In genomic region chr11:77800869-77801701, GRCm38 (mm10) we compare ENCODE assay signal across 7 mouse cellular contexts. TPM values are rescaled to one million over a fixed set of nuclear protein-coding genes. Genes with fewer than 3 reads are reported as not detected.
DNase-seq lines count a peak whose midpoint lies in the region; ATAC-seq and TF ChIP-seq lines count a peak whose summit lies in the region.

No protein-coding gene starts in this region.

- peak; percentile 30 for DNase-seq in G1E (ENCODE audit: low spot score)
- peak; percentile 82 to 91 for DNase-seq in adrenal gland, postnatal 36 days
- DNase-seq in gastrocnemius, postnatal 14 days, result peak; percentile 87
- DNase-seq in liver, adult 2 months (ENCODE audit: extremely low read depth, low read depth, low spot score), result no peak
- peak; percentile 84 for DNase-seq in thymus, adult 2 months

- peaks cover 65% of the 10 kb centered on the region for H3K36me3 ChIP-seq in G1E (replicated peaks)
- no peaks in the 10 kb centered on the region for H3K36me3 ChIP-seq in hindbrain, embryonic 16.5 days (ENCODE audit: control insufficient read depth, insufficient read depth, low read length)
- H3K36me3 ChIP-seq in liver, adult 2 months (ENCODE audit: control insufficient read depth, insufficient read depth, low read length), result no peaks in the 10 kb centered on the region
- H3K36me3 ChIP-seq in thymus, adult 2 months (ENCODE audit: control insufficient read depth, insufficient read depth, low read length), result no peaks in the 10 kb centered on the region

- 0 out of 2 replicates have a peak overlapping the region, but pooled peaks have one; percentile 7 for H3K4me2 ChIP-seq in hindbrain, embryonic 16.5 days (ENCODE audit: low read length)

- TF ChIP-seq CTCF in G1E (IDR thresholded peaks at IDR 0.05; ENCODE audit: low read depth, low read length), result no peak
- TF ChIP-seq CTCF in liver, adult 2 months (IDR thresholded peaks at IDR 0.05; ENCODE audit: low read depth, low read length), result no peak
- TF ChIP-seq CTCF in thymus, adult 2 months (IDR thresholded peaks at IDR 0.05; ENCODE audit: borderline replicate concordance, control insufficient read depth, extremely low read depth, insufficient read depth, low read length, poor library complexity), result no peak

- WGBS in hindbrain, embryonic 16.5 days, result 29% methylated on average over 15 of the region's 15 CpGs
- WGBS in liver, adult 2 months, result 40% methylated on average over 15 of the region's 15 CpGs
- 9% methylated on average over 15 of the region's 15 CpGs for WGBS in thymus, adult 2 months

- intact Hi-C loops in gastrocnemius, postnatal 14 days (cut with DNase I; ENCODE audit: low total_unique reads), result no loop called here

- H3K27me3 ChIP-seq in G1E (ENCODE audit: insufficient read depth, low read length), result no peaks in the 10 kb centered on the region
- H3K27me3 ChIP-seq in hindbrain, embryonic 16.5 days (replicated peaks; ENCODE audit: control insufficient read depth, insufficient read depth, low read length), result no peaks in the 10 kb centered on the region
- H3K27me3 ChIP-seq in liver, adult 2 months (ENCODE audit: control insufficient read depth, insufficient read depth, low read length), result no peaks in the 10 kb centered on the region
- no peaks in the 10 kb centered on the region for H3K27me3 ChIP-seq in thymus, adult 2 months (ENCODE audit: control insufficient read depth, insufficient read depth, low read length)

- H3K9me3 ChIP-seq in G1E (replicated peaks), result no peaks in the 10 kb centered on the region
- H3K9me3 ChIP-seq in hindbrain, embryonic 16.5 days (ENCODE audit: control insufficient read depth, low read length), result no peaks in the 10 kb centered on the region

- peaks cover 45% of the 10 kb centered on the region for H3K79me2 ChIP-seq in liver, adult 2 months (ENCODE audit: control insufficient read depth, insufficient read depth, low read length)

- H3K9ac ChIP-seq in hindbrain, embryonic 16.5 days (ENCODE audit: low read depth, low read length), result peak overlapping the region; percentile 19; the same call in 1 of the 2 replicates
- no peak overlapping the region; the same call in 1 of the 2 replicates for H3K9ac ChIP-seq in liver, adult 2 months (ENCODE audit: low read depth, low read length)

- no peak for TF ChIP-seq POLR2A in liver, adult 2 months (IDR thresholded peaks at IDR 0.05; ENCODE audit: extremely low read depth, insufficient read depth, low read length)
- no peak for TF ChIP-seq POLR2A in thymus, adult 2 months (IDR thresholded peaks at IDR 0.05; ENCODE audit: control insufficient read depth, extremely low read depth, insufficient read depth, low read length, poor library complexity)

- peaks cover 30% of the 10 kb centered on the region for H3K4me1 ChIP-seq in G1E (ENCODE audit: insufficient read depth, low read depth, low read length)
- peaks cover 6% of the 10 kb centered on the region for H3K4me1 ChIP-seq in hindbrain, embryonic 16.5 days (ENCODE audit: control insufficient read depth, insufficient read depth, low read depth, low read length)
- H3K4me1 ChIP-seq in liver, adult 2 months (ENCODE audit: control insufficient read depth, insufficient read depth, low read length), result peaks cover 2% of the 10 kb centered on the region
- peaks cover 47% of the 10 kb centered on the region for H3K4me1 ChIP-seq in thymus, adult 2 months (replicated peaks; ENCODE audit: control insufficient read depth, insufficient read depth, low read length)

- no peak overlapping the region for H3K4me3 ChIP-seq in G1E (ENCODE audit: low read depth, low read length)
- no peak overlapping the region for H3K4me3 ChIP-seq in hindbrain, embryonic 16.5 days (ENCODE audit: low read length)
- H3K4me3 ChIP-seq in liver, adult 2 months (ENCODE audit: insufficient read depth, low read depth, low read length), result peak overlapping the region; percentile 23; the same call in 1 of the 2 replicates
- H3K4me3 ChIP-seq in thymus, adult 2 months (ENCODE audit: control insufficient read depth, insufficient read depth, low read length), result peak overlapping the region; percentile 58

- peak; percentile 49 for ATAC-seq in G1E (ENCODE audit: extremely low read depth, insufficient number of reproducible peaks, low FRiP score, poor library complexity, severe bottlenecking)
- peak; percentile 65 for ATAC-seq in hindbrain, embryonic 16.5 days
- ATAC-seq in monocyte, adult 5-6 weeks (replicated peaks; ENCODE audit: insufficient number of reproducible peaks, low FRiP score, low TSS enrichment, poor library complexity, severe bottlenecking), result peak; percentile 86

- no peak overlapping the region for H3K27ac ChIP-seq in hindbrain, embryonic 16.5 days (ENCODE audit: low read depth, low read length)
- H3K27ac ChIP-seq in liver, adult 2 months (replicated peaks; ENCODE audit: insufficient read depth, low read depth, low read length), result peak overlapping the region; percentile 66
- H3K27ac ChIP-seq in thymus, adult 2 months (ENCODE audit: control insufficient read depth, insufficient read depth, low read length), result peak overlapping the region; percentile 96

RNA-seq across cellular contexts. Expression of gene Gm10277, which starts 13.5 kb away (rescaled TPM):
- total RNA-seq in G1E (2014; fragmentation: Nextera tagmentation) (not detected in 2 replicates), G1E (2017) (0.23 and 0.33 TPM in 2 replicates)
- not detected in 2 replicates for polyA plus RNA-seq in G1E (2012)
- total RNA-seq in adrenal gland, postnatal 36 days (2021), result not detected
- total RNA-seq in gastrocnemius, postnatal 14 days (2021), result not detected
- polyA plus RNA-seq in hindbrain, embryonic 16.5 days (2015; fragmentation: Nextera tagmentation; extraction: Ambion mirVana), result 1.6 and 1.7 TPM in 2 replicates
- total RNA-seq in liver, adult 2 months (2014; rRNA removed), result not detected in 2 replicates
- not detected in 2 replicates for polyA plus RNA-seq in liver, adult 2 months (2012; rRNA removed)
- 0.68 to 1.2 TPM in 2 of 3 replicates, not detected in the other for total RNA-seq in monocyte, adult 5-6 weeks (2017)
- polyA plus RNA-seq in thymus, adult 2 months (2012; rRNA removed), result not detected in 2 replicates

RNA-seq across cellular contexts. Expression of gene Myo18a, which starts 38.0 kb away (rescaled TPM):
- 53.1 and 57.0 TPM in 2 replicates for total RNA-seq in G1E (2014; fragmentation: Nextera tagmentation)
- total RNA-seq in G1E (2017), result 28.8 and 32.7 TPM in 2 replicates
- 41.9 and 59.4 TPM in 2 replicates for polyA plus RNA-seq in G1E (2012)
- 10 to 100 TPM; 56.7 to 76.3 TPM for total RNA-seq in adrenal gland, postnatal 36 days (2021)
- total RNA-seq in gastrocnemius, postnatal 14 days (2021), result 100 to 1,000 TPM; 307 to 323 TPM
- polyA plus RNA-seq in hindbrain, embryonic 16.5 days (2015; fragmentation: Nextera tagmentation; extraction: Ambion mirVana), result 35.1 and 44.0 TPM in 2 replicates
- 28.6 and 33.7 TPM in 2 replicates for total RNA-seq in liver, adult 2 months (2014; rRNA removed)
- 33.8 and 42.0 TPM in 2 replicates for polyA plus RNA-seq in liver, adult 2 months (2012; rRNA removed)
- total RNA-seq in monocyte, adult 5-6 weeks (2017), result 142 to 166 TPM (median 145 TPM) in 3 replicates
- polyA plus RNA-seq in thymus, adult 2 months (2012; rRNA removed), result 105 and 122 TPM in 2 replicates

Comparison
In these comparisons a context has a peak if more than half of its experiments do, and no peak if none do; other contexts are left out.
1. H3K4me3 ChIP-seq: peak in liver, adult 2 months (single experiment) and thymus, adult 2 months (single experiment); none in G1E (single experiment) and hindbrain, embryonic 16.5 days (single experiment).
2. Peak in every context shown above with its lines, with median percentiles within 50 percentile points of each other: ATAC-seq.